Mouse (Mus musculus): Measurements from ENCODE around the gene Armc7. TPM values are rescaled to one million over a fixed set of nuclear protein-coding genes. Genes with fewer than 3 reads are reported as not detected.
"Not testable (repeated sequence)": the region's sequence is repeated elsewhere in the genome, so short reads cannot be mapped to it uniquely, and the experiment has no call there.

The Armc7 gene
- polyA plus RNA-seq, 1 experiment from 2014 or later: 10.7 TPM

- not testable (repeated sequence) for H3K9me3 ChIP-seq; H3K27me3 ChIP-seq; H3K4me3 ChIP-seq; H3K27ac ChIP-seq; ATAC-seq (ENCODE audit: insufficient number of reproducible peaks, insufficient read depth, low FRiP score, low TSS enrichment); H3K36me3 ChIP-seq; H3K9ac ChIP-seq
- WGBS: 85% methylated on average over 7 of the region's 7 CpGs
- Histone ChIP-seq H3K4me1 (peaks cover 31% of the 10 kb centered on the region), H3K4me2 (replicated peaks) (peak overlapping the region; percentile 92; the same call in 1 of the 2 replicates)
Observed at GRCm38 (mm10) chr11:115477388-115477787, 1.9 kb downstream of the Armc7 start.

- H3K27me3 ChIP-seq: no peaks in the 10 kb centered on the region
- no peak overlapping the region for H3K9ac ChIP-seq
- no peak overlapping the region for H3K27ac ChIP-seq
- H3K4me1 ChIP-seq: peaks cover 28% of the 10 kb centered on the region
- H3K4me2 ChIP-seq (replicated peaks): no peak overlapping the region
- H3K4me3 ChIP-seq: no peak overlapping the region
- no peaks in the 10 kb centered on the region; the same call in 1 of the 2 replicates for H3K36me3 ChIP-seq
- 86% methylated on average over 9 of the region's 9 CpGs for WGBS
- H3K9me3 ChIP-seq: no peaks in the 10 kb centered on the region
- no peak for ATAC-seq (ENCODE audit: insufficient number of reproducible peaks, insufficient read depth, low FRiP score, low TSS enrichment)
Observed at GRCm38 (mm10) chr11:115478296-115478938, 3.0 kb downstream of the Armc7 start.

- no peak overlapping the region for H3K27ac ChIP-seq
- H3K27me3 ChIP-seq: no peaks in the 10 kb centered on the region
- no peak for ATAC-seq (ENCODE audit: insufficient number of reproducible peaks, insufficient read depth, low FRiP score, low TSS enrichment)
- no peak overlapping the region for H3K9ac ChIP-seq
- H3K9me3 ChIP-seq: no peaks in the 10 kb centered on the region
- H3K4me3 ChIP-seq: no peak overlapping the region
- H3K4me2 ChIP-seq (replicated peaks): no peak overlapping the region
- H3K4me1 ChIP-seq: peaks cover 14% of the 10 kb centered on the region
- 86% methylated on average over 6 of the region's 6 CpGs for WGBS
- no peaks in the 10 kb centered on the region; the same call in 1 of the 2 replicates for H3K36me3 ChIP-seq
Observed at GRCm38 (mm10) chr11:115481553-115482259, 6.2 kb downstream of the Armc7 start.

GRCm38 (mm10) chr11:115483278-115483677, 7.8 kb downstream of the Armc7 start:
- no peak overlapping the region for H3K4me3 ChIP-seq
- no peak overlapping the region for H3K27ac ChIP-seq

GRCm38 (mm10) chr11:115483726-115484125, 8.3 kb downstream of the Armc7 start:
- Histone ChIP-seq H3K9ac (no peak overlapping the region), H3K27ac (no peak overlapping the region), H3K4me3 (no peak overlapping the region), H3K27me3 (no peaks in the 10 kb centered on the region), H3K9me3 (no peaks in the 10 kb centered on the region), H3K4me1 (peaks cover 9% of the 10 kb centered on the region), H3K4me2 (replicated peaks) (no peak overlapping the region), H3K36me3 (peaks cover 3% of the 10 kb centered on the region; the same call in 1 of the 2 replicates)
- WGBS: 19% methylated on average over 6 of the region's 6 CpGs
- no peak for ATAC-seq (ENCODE audit: insufficient number of reproducible peaks, insufficient read depth, low FRiP score, low TSS enrichment)

More at GRCm38 (mm10) chr11:115483278-115483677, 7.8 kb downstream of the Armc7 start:
- Histone ChIP-seq H3K36me3 (no peaks in the 10 kb centered on the region; the same call in 1 of the 2 replicates), H3K9me3 (no peaks in the 10 kb centered on the region), H3K4me2 (replicated peaks) (no peak overlapping the region), H3K9ac (no peak overlapping the region), H3K4me1 (peaks cover 9% of the 10 kb centered on the region), H3K27me3 (no peaks in the 10 kb centered on the region)
- WGBS: 69% methylated on average over 11 of the region's 11 CpGs
- no peak for ATAC-seq (ENCODE audit: insufficient number of reproducible peaks, insufficient read depth, low FRiP score, low TSS enrichment)

- peaks cover 8% of the 10 kb centered on the region; the same call in 1 of the 2 replicates for H3K36me3 ChIP-seq
- H3K27me3 ChIP-seq: no peaks in the 10 kb centered on the region
- H3K9ac ChIP-seq: no peak overlapping the region
- H3K4me2 ChIP-seq (replicated peaks): no peak overlapping the region
- no peak overlapping the region for H3K4me3 ChIP-seq
- 41% methylated on average over 12 of the region's 12 CpGs for WGBS
- peaks cover 9% of the 10 kb centered on the region for H3K4me1 ChIP-seq
- no peaks in the 10 kb centered on the region for H3K9me3 ChIP-seq
- ATAC-seq (ENCODE audit: insufficient number of reproducible peaks, insufficient read depth, low FRiP score, low TSS enrichment): 0 out of 2 replicates have a peak, but pooled peaks have one; percentile 38
- peak overlapping the region; percentile 50; the same call in 1 of the 2 replicates for H3K27ac ChIP-seq
Observed at GRCm38 (mm10) chr11:115485155-115485554, 9.7 kb downstream of the Armc7 start.

- H3K4me2 ChIP-seq (replicated peaks): no peak overlapping the region
- H3K4me1 ChIP-seq: peaks cover 22% of the 10 kb centered on the region
- H3K9me3 ChIP-seq: no peaks in the 10 kb centered on the region
- peaks cover 8% of the 10 kb centered on the region; the same call in 1 of the 2 replicates for H3K36me3 ChIP-seq
- H3K9ac ChIP-seq: no peak overlapping the region
- 86% methylated on average over 19 of the region's 19 CpGs for whole genome bisulfite sequencing
- H3K27ac ChIP-seq: no peak overlapping the region
- H3K4me3 ChIP-seq: no peak overlapping the region
- H3K27me3 ChIP-seq: no peaks in the 10 kb centered on the region
- ATAC-seq (ENCODE audit: insufficient number of reproducible peaks, insufficient read depth, low FRiP score, low TSS enrichment): no peak
Observed at GRCm38 (mm10) chr11:115488551-115489104, 13.2 kb downstream of the Armc7 start.

- H3K4me1 ChIP-seq: peaks cover 13% of the 10 kb centered on the region
- no peaks in the 10 kb centered on the region for H3K27me3 ChIP-seq
- ATAC-seq (ENCODE audit: insufficient number of reproducible peaks, insufficient read depth, low FRiP score, low TSS enrichment): peak; percentile 31
- WGBS: 22% methylated on average over 25 of the region's 25 CpGs
- H3K9ac ChIP-seq: peak overlapping the region; percentile 67
- H3K36me3 ChIP-seq: peaks cover 8% of the 10 kb centered on the region; the same call in 1 of the 2 replicates
- H3K27ac ChIP-seq: peak overlapping the region; percentile 87; the same call in 1 of the 2 replicates
- peak overlapping the region; percentile 80 for H3K4me2 ChIP-seq (replicated peaks)
- H3K9me3 ChIP-seq: no peaks in the 10 kb centered on the region
- peak overlapping the region; percentile 65 for H3K4me3 ChIP-seq
Observed at GRCm38 (mm10) chr11:115490441-115491355, 15.2 kb downstream of the Armc7 start.

GRCm38 (mm10) chr11:115491356-115492083, 16.1 kb downstream of the Armc7 start, which contains the start of gene Nt5c:
TSS of gene Nt5c (minus strand) at chr11:115491862.
- peak within 1 kb of the TSS; percentile 65 for H3K4me3 ChIP-seq
- H3K36me3 ChIP-seq: peaks cover 8% of the 10 kb centered on the region; the same call in 1 of the 2 replicates
- peak within 1 kb of the TSS; percentile 67 for H3K9ac ChIP-seq
- under 1% methylated on average over 43 of the region's 43 CpGs for WGBS
- no peaks in the 10 kb centered on the region for H3K27me3 ChIP-seq
- H3K9me3 ChIP-seq: no peaks in the 10 kb centered on the region
- H3K4me1 ChIP-seq: peaks cover 13% of the 10 kb centered on the region
- ATAC-seq (ENCODE audit: insufficient number of reproducible peaks, insufficient read depth, low FRiP score, low TSS enrichment): peak; percentile 79
- H3K4me2 ChIP-seq (replicated peaks): peak within 1 kb of the TSS; percentile 80
- peak within 1 kb of the TSS; percentile 87; the same call in 1 of the 2 replicates for H3K27ac ChIP-seq

GRCm38 (mm10) chr11:115492387-115492786, 16.9 kb downstream of the Armc7 start:
- H3K27me3 ChIP-seq: no peaks in the 10 kb centered on the region
- peaks cover 15% of the 10 kb centered on the region for H3K36me3 ChIP-seq
- H3K9me3 ChIP-seq: no peaks in the 10 kb centered on the region
- no peak overlapping the region for H3K27ac ChIP-seq
- peak overlapping the region; percentile 65 for H3K4me3 ChIP-seq
- peaks cover 13% of the 10 kb centered on the region for H3K4me1 ChIP-seq
- peak overlapping the region; percentile 80 for H3K4me2 ChIP-seq (replicated peaks)
- WGBS: 41% methylated on average over 6 of the region's 6 CpGs
- no peak for ATAC-seq (ENCODE audit: insufficient number of reproducible peaks, insufficient read depth, low FRiP score, low TSS enrichment)
- peak overlapping the region; percentile 67; the same call in 1 of the 2 replicates for H3K9ac ChIP-seq
